Mouse (Mus musculus) thymus, postnatal 4 days (tissue): Measurements from ENCODE around the gene Zmynd19.
"Not testable (repeated sequence)": the region's sequence is repeated elsewhere in the genome, so short reads cannot be mapped to it uniquely, and the experiment has no call there.

Experiments
- DNase-seq: peaks from one replicate; pipeline ENCODE4 v3.0.0; 2021

Gene Zmynd19

GRCm38 (mm10) chr2:24944304-24944703 is 5.3 kb upstream of the Zmynd19 start:
- DNase-seq, result peak; percentile 36

GRCm38 (mm10) chr2:24950189-24950535 is 570 bp downstream of the Zmynd19 start:
- DNase-seq, result peak; percentile 39

GRCm38 (mm10) chr2:24952537-24953055 is 3.0 kb downstream of the Zmynd19 start:
- no peak for DNase-seq

- peak; percentile 21 for DNase-seq
These were observed 11.3 kb downstream of the Zmynd19 start for GRCm38 (mm10) chr2:24960910-24961309.

GRCm38 (mm10) chr2:24962304-24963000 is 12.9 kb downstream of the Zmynd19 start, which contains the start of gene Dph7:
Dph7 (plus strand) TSS chr2:24962400.
- peak; percentile 94 for DNase-seq

GRCm38 (mm10) chr2:24970386-24970785 is 20.8 kb downstream of the Zmynd19 start:
- DNase-seq, result no peak

GRCm38 (mm10) chr2:24974452-24974851 is 24.9 kb downstream of the Zmynd19 start:
- DNase-seq, result not testable (repeated sequence)

GRCm38 (mm10) chr2:24974906-24975703 is 25.5 kb downstream of the Zmynd19 start, which contains the start of gene Mrpl41:
Mrpl41 (minus strand) TSS chr2:24975098.
- peak; percentile 95 for DNase-seq

- peak; percentile 80 for DNase-seq
These were observed 26.2 kb downstream of the Zmynd19 start, which contains the start of gene Pnpla7 for GRCm38 (mm10) chr2:24975704-24976297. Pnpla7 (plus strand) TSS chr2:24976033.

GRCm38 (mm10) chr2:24976960-24977359 is 27.4 kb downstream of the Zmynd19 start:
- DNase-seq, result no peak

- no peak for DNase-seq
These were observed 38.2 kb downstream of the Zmynd19 start for GRCm38 (mm10) chr2:24987762-24988161.

GRCm38 (mm10) chr2:24995332-24995731 is 45.7 kb downstream of the Zmynd19 start:
- no peak for DNase-seq

- DNase-seq, result no peak
These were observed 46.9 kb downstream of the Zmynd19 start for GRCm38 (mm10) chr2:24996471-24996870.

GRCm38 (mm10) chr2:25000544-25001235 is 51.1 kb downstream of the Zmynd19 start:
- DNase-seq, result peak; percentile 68

- no peak for DNase-seq
These were observed 54.6 kb downstream of the Zmynd19 start for GRCm38 (mm10) chr2:25003946-25004786.

- no peak for DNase-seq
These were observed 57.2 kb downstream of the Zmynd19 start for GRCm38 (mm10) chr2:25006767-25007166.

GRCm38 (mm10) chr2:25008250-25008649 is 58.7 kb downstream of the Zmynd19 start:
- DNase-seq, result peak; percentile 55
